Mouse (Mus musculus): ENCODE measurements around the gene Aipl1.

GRCm38 (mm10) chr11:71996805-71997204, 40.5 kb downstream of the Aipl1 start:
- TF ChIP-seq CTCF (IDR thresholded peaks at IDR 0.05; ENCODE audit: low read depth) (no peak), EP300 (IDR thresholded peaks at IDR 0.05; ENCODE audit: low read depth) (no peak)

Measured in heart, postnatal 0 days (tissue).